Mouse (Mus musculus) neural tube, embryonic 14.5 days (tissue): ENCODE measurements at regions not wholly inside any gene's neighbourhood (a gene's known extent, or its start where the extent isn't known, plus 50 kb on each side); places are given as distances from the start of the nearest gene placed in this dataset.
"Not testable (repeated sequence)": the region's sequence is repeated elsewhere in the genome, so short reads cannot be mapped to it uniquely, and the experiment has no call there.

Experiments
- ATAC-seq: fragments of 200-750 bp; cut with Nextera tagmentation; 2 replicates; pipeline ENCODE4 v1.8.0; 2017; ENCODE audit warnings: low read depth, mild to moderate bottlenecking, moderate TSS enrichment, moderate library complexity
- H3K27ac ChIP-seq: fragments of 300-500 bp; sonication (generic); 2 replicates; pipeline ENCODE4 v1.5.1; 2014; ENCODE audit warnings: low read depth, mild to moderate bottlenecking, control low read depth, low read length, moderate library complexity, mixed read lengths
- H3K27me3 ChIP-seq: fragments of 300-500 bp; sonication (generic); 2 replicates; pipeline ENCODE4 v1.6.1; 2014; ENCODE audit warnings: low read length; ENCODE audit not compliant: control insufficient read depth, insufficient read depth
- H3K36me3 ChIP-seq: fragments of 300-500 bp; sonication (generic); 2 replicates; pipeline ENCODE4 v1.6.1; 2014; ENCODE audit warnings: low read length, mixed read lengths; ENCODE audit not compliant: control insufficient read depth, insufficient read depth
- H3K4me1 ChIP-seq: fragments of 300-500 bp; sonication (generic); 2 replicates; pipeline ENCODE4 v1.6.1; 2014; ENCODE audit warnings: low read length; ENCODE audit not compliant: control insufficient read depth, insufficient read depth
- H3K4me2 ChIP-seq: fragments of 300-500 bp; sonication (generic); 2 replicates; pipeline ENCODE4 v1.6.1; 2014; ENCODE audit warnings: mild to moderate bottlenecking, low read depth, low read length, control low read depth
- H3K4me3 ChIP-seq: fragments of 300-500 bp; sonication (generic); 2 replicates; pipeline ENCODE4 v1.5.1; 2014; ENCODE audit warnings: low read depth, low read length, control low read depth, mixed read lengths
- H3K9ac ChIP-seq: fragments of 300-500 bp; sonication (generic); replicated peaks from 2 replicates; pipeline ENCODE4 v1.6.1; 2014; ENCODE audit warnings: low read depth, mild to moderate bottlenecking, control low read depth, low read length, mixed read lengths
- H3K9me3 ChIP-seq: fragments of 300-500 bp; sonication (generic); 2 replicates; pipeline ENCODE4 v1.6.1; 2016; ENCODE audit warnings: low read length; ENCODE audit not compliant: control insufficient read depth
- WGBS: fragments of 180-500 bp; shearing (Covaris S2); extraction: QIAGEN DNeasy Blood & Tissue Kit; methylation state at CpG from one replicate; pipeline ENCODE4 v1.1.7; 2014; 5-methylcytosine and 5-hydroxymethylcytosine counted together

DNA sequence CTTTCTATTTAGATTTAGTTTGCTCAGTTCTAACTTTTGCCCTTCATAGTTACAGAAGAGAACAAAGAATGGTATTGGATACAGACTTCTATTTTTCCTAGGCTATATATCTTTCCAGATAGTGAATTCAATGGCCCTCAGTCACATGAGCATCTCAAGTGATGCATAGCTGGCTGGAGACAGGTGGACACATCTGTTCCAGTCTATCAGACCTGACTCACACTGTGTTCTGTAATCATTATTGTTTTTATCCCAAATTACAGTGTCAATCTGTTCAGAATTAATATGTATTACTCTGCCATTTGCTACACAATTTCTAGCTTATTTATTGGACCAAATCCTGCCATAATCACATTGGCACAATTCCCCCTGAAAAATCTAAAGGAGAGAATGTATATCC lies 298.0 kb upstream of the Foxg1 start:
- Histone ChIP-seq H3K36me3 (no peaks in the 10 kb centered on the region), H3K27me3 (no peaks in the 10 kb centered on the region), H3K9ac (no peak overlapping the region), H3K4me2 (no peak overlapping the region), H3K9me3 (no peaks in the 10 kb centered on the region), H3K4me3 (no peak overlapping the region), H3K4me1 (no peaks in the 10 kb centered on the region), H3K27ac (no peak overlapping the region)
- no peak for ATAC-seq

GRCm38 (mm10) chr12:49086076-49086475 lies 296.4 kb upstream of the Foxg1 start:
- 70% methylated on average over 2 of the region's 2 CpGs for WGBS
- H3K4me1 ChIP-seq: no peaks in the 10 kb centered on the region
- H3K27ac ChIP-seq: no peak overlapping the region
- no peaks in the 10 kb centered on the region for H3K27me3 ChIP-seq
- no peaks in the 10 kb centered on the region for H3K9me3 ChIP-seq
- H3K4me3 ChIP-seq: no peak overlapping the region
- no peak overlapping the region for H3K4me2 ChIP-seq
- no peaks in the 10 kb centered on the region for H3K36me3 ChIP-seq
- ATAC-seq: no peak
- H3K9ac ChIP-seq: no peak overlapping the region

GRCm38 (mm10) chr12:49090177-49090576 lies 292.3 kb upstream of the Foxg1 start:
- 74% methylated on average over 1 of the region's 1 CpGs for WGBS
- Histone ChIP-seq H3K27me3 (no peaks in the 10 kb centered on the region), H3K9ac (no peak overlapping the region), H3K4me2 (no peak overlapping the region), H3K36me3 (no peaks in the 10 kb centered on the region), H3K4me1 (no peaks in the 10 kb centered on the region), H3K27ac (no peak overlapping the region), H3K4me3 (no peak overlapping the region), H3K9me3 (no peaks in the 10 kb centered on the region)
- no peak for ATAC-seq

- Histone ChIP-seq H3K4me1 (no peaks in the 10 kb centered on the region), H3K9ac (peak overlapping the region; percentile 21; the same call in 1 of the 2 replicates), H3K36me3 (no peaks in the 10 kb centered on the region), H3K27ac (peak overlapping the region; percentile 78), H3K4me2 (no peak overlapping the region), H3K27me3 (no peaks in the 10 kb centered on the region), H3K4me3 (no peak overlapping the region), H3K9me3 (no peaks in the 10 kb centered on the region)
- ATAC-seq: peak; percentile 60; the same call in 1 of the 2 replicates
- WGBS: 39% methylated on average over 4 of the region's 4 CpGs
Measured at GRCm38 (mm10) chr12:49105931-49106330, 276.5 kb upstream of the Foxg1 start.

- no peak overlapping the region for H3K4me3 ChIP-seq
- peak; percentile 71; the same call in 1 of the 2 replicates for ATAC-seq
- H3K9ac ChIP-seq: no peak overlapping the region
- 45% methylated on average over 7 of the region's 7 CpGs for WGBS
- no peaks in the 10 kb centered on the region for H3K9me3 ChIP-seq
- H3K4me1 ChIP-seq: no peaks in the 10 kb centered on the region
- no peak overlapping the region for H3K4me2 ChIP-seq
- H3K27ac ChIP-seq: peak overlapping the region; percentile 35
- no peaks in the 10 kb centered on the region for H3K36me3 ChIP-seq
- H3K27me3 ChIP-seq: no peaks in the 10 kb centered on the region
Measured at GRCm38 (mm10) chr12:49106399-49107382, 275.8 kb upstream of the Foxg1 start.

DNA sequence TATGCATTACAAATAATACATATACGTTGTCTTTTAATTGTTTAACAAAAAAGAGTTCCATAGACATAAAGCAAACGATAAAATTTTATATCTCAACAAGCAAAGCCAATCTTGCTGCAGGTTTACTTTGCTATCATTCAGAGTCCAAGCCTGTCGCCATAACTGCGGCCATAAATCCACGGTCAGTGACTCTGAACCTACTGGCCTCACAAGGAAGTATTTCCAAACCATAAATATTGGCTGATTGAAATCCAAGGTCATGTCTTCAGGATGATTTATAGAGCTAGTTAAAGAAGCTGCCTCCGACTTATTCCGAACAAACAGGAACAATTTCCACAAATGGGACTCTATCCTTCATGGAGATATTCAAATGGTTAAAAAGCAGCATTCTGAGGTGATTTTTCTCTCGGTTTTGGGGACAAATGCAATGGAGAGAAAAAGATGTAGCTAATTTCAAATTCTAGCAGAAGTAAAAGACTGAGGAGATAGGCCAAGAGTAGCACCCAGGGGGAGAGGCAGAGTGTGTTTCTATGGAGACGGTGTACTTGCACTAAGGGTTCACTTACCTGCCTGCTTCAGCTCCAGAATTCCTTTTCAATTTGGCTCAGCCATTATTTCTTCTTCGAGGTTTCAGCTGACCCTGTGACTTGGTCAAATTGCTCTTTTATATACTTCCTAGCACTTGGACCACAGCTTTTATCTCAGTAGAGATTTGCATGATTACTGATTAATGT lies 274.9 kb upstream of the Foxg1 start:
- Histone ChIP-seq H3K4me1 (no peaks in the 10 kb centered on the region), H3K4me3 (no peak overlapping the region), H3K27ac (peak overlapping the region; percentile 46; the same call in 1 of the 2 replicates), H3K36me3 (no peaks in the 10 kb centered on the region), H3K9me3 (no peaks in the 10 kb centered on the region), H3K4me2 (no peak overlapping the region), H3K27me3 (no peaks in the 10 kb centered on the region), H3K9ac (no peak overlapping the region)
- ATAC-seq: peak; percentile 60; the same call in 1 of the 2 replicates
- WGBS: 61% methylated on average over 10 of the region's 10 CpGs

DNA sequence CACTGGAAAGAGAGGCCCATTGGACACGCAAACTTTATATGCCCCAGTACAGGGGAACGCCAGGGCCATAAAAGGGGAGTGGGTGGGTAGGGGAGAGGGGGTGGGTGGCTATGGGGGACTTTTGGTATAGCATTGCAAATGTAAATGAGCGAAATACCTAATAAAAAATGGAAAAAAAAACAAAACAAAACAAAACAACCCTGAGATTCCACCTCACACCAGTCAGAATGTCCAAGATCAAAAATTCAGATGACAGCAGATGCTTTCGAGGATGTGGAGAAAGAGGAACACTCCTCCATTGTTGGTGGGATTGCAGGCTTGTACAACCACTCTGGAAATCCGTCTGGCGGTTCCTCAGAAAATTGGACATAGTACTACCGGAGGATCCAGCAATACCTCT lies 251.4 kb upstream of the Foxg1 start:
- not testable (repeated sequence) for H3K36me3 ChIP-seq, H3K4me1 ChIP-seq, H3K27me3 ChIP-seq, H3K27ac ChIP-seq, H3K9me3 ChIP-seq, H3K4me3 ChIP-seq, H3K4me2 ChIP-seq, H3K9ac ChIP-seq, ATAC-seq
- 95% methylated on average over 2 of the region's 7 CpGs for WGBS

GRCm38 (mm10) chr12:49170097-49170496 lies 212.4 kb upstream of the Foxg1 start:
- no peaks in the 10 kb centered on the region for H3K27me3 ChIP-seq
- no peaks in the 10 kb centered on the region for H3K4me1 ChIP-seq
- WGBS: 59% methylated on average over 5 of the region's 5 CpGs
- peak; percentile 73; the same call in 1 of the 2 replicates for ATAC-seq
- H3K36me3 ChIP-seq: no peaks in the 10 kb centered on the region
- H3K4me3 ChIP-seq: no peak overlapping the region
- no peaks in the 10 kb centered on the region for H3K9me3 ChIP-seq
- no peak overlapping the region for H3K4me2 ChIP-seq
- H3K9ac ChIP-seq: no peak overlapping the region
- no peak overlapping the region for H3K27ac ChIP-seq
